Mouse (Mus musculus): ENCODE measurements around the gene Itga6. TPM values are rescaled to one million over a fixed set of nuclear protein-coding genes. Genes with fewer than 3 reads are reported as not detected.

Gene Itga6
- polyA plus RNA-seq, 1 experiment from 2014 or later: 48.5 TPM

GRCm38 (mm10) chr2:71735541-71736159, 9.8 kb upstream of the Itga6 start:
- Histone ChIP-seq H3K4me3 (no peak overlapping the region), H3K9me3 (replicated peaks) (0 out of 2 replicates have a peak, but pooled peaks cover 3% of the 10 kb centered on the region), H3K27me3 (no peaks in the 10 kb centered on the region), H3K36me3 (no peaks in the 10 kb centered on the region), H3K4me2 (no peak overlapping the region), H3K9ac (no peak overlapping the region), H3K27ac (no peak overlapping the region), H3K4me1 (replicated peaks) (peaks cover 17% of the 10 kb centered on the region)
- WGBS: 88% methylated on average over 17 of the region's 17 CpGs
- no peak for ATAC-seq (replicated peaks; ENCODE audit: insufficient number of reproducible peaks, insufficient read depth, low FRiP score, low read depth)

DNA sequence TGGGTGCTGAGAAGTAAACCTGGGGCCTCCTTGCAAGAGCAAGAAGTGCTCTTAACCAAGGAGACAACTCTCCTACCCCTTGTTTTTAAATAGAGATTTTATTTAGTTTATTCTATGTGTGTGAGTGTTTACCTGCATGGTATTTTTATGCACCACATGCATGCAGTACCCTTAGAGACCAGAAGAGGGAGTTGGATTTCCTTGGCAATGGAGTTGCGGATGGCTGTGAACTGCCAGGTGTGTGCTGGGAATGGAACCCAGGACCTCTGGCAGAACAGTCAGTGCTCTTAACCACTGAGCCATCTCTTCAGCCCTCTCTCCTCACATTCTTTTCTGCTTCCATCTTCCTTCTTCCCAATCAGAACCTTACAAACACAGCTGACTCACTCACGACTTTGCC, 9.2 kb upstream of the Itga6 start:
- H3K27me3 ChIP-seq: no peaks in the 10 kb centered on the region
- no peak overlapping the region for H3K27ac ChIP-seq
- H3K9me3 ChIP-seq (replicated peaks): 0 out of 2 replicates have a peak, but pooled peaks cover 3% of the 10 kb centered on the region
- 84% methylated on average over 2 of the region's 2 CpGs for WGBS
- peaks cover 17% of the 10 kb centered on the region for H3K4me1 ChIP-seq (replicated peaks)
- H3K4me2 ChIP-seq: no peak overlapping the region
- no peak overlapping the region for H3K9ac ChIP-seq
- no peaks in the 10 kb centered on the region for H3K36me3 ChIP-seq
- H3K4me3 ChIP-seq: no peak overlapping the region
- ATAC-seq (replicated peaks; ENCODE audit: insufficient number of reproducible peaks, insufficient read depth, low FRiP score, low read depth): no peak

DNA sequence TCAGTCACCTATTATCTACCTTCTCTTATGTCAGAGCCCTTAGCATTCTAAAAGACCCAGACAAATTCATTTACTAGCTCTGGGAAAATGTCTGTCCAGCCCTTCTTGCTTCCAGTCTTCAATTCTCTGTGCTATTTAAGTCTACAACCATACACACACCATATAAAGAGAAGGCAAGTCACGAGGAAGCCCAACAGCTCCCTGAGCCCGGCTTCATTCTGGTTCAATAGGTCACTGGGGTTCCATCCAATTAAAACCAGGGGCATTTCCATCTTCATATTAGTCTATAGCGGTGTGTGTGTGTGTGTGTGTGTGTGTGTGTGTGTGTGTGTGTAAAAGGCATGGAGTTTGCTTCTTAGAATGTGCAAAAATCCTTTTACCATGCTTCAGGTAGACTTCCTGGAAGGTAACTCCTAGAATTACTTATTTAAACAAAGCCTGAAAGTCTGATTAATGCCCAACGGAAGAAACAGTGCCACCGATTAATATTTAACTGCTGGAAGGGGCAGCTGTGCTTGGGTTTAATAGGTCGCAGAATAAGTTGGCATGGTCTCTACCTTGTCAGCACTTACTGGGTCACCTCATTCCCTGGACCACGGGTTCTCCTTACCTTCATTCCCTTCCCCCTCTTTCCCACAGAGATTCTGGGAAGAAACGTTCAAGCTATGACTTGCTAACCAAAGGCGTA, 6.1 kb upstream of the Itga6 start:
- no peak overlapping the region for H3K27ac ChIP-seq
- 63% methylated on average over 9 of the region's 9 CpGs for WGBS
- H3K27me3 ChIP-seq: no peaks in the 10 kb centered on the region
- H3K4me1 ChIP-seq (replicated peaks): peaks cover 28% of the 10 kb centered on the region
- H3K4me3 ChIP-seq: no peak overlapping the region
- no peak overlapping the region for H3K9ac ChIP-seq
- no peaks in the 10 kb centered on the region for H3K36me3 ChIP-seq
- H3K4me2 ChIP-seq: no peak overlapping the region
- no peak for ATAC-seq (replicated peaks; ENCODE audit: insufficient number of reproducible peaks, insufficient read depth, low FRiP score, low read depth)
- 0 out of 2 replicates have a peak, but pooled peaks cover 3% of the 10 kb centered on the region for H3K9me3 ChIP-seq (replicated peaks)

- Histone ChIP-seq H3K36me3 (no peaks in the 10 kb centered on the region), H3K4me1 (replicated peaks) (peaks cover 39% of the 10 kb centered on the region), H3K27me3 (no peaks in the 10 kb centered on the region), H3K27ac (no peak overlapping the region), H3K4me3 (no peak overlapping the region), H3K9ac (no peak overlapping the region), H3K4me2 (no peak overlapping the region), H3K9me3 (replicated peaks) (no peaks in the 10 kb centered on the region)
- no peak for ATAC-seq (replicated peaks; ENCODE audit: insufficient number of reproducible peaks, insufficient read depth, low FRiP score, low read depth)
- WGBS: 74% methylated on average over 4 of the region's 4 CpGs
Measured at GRCm38 (mm10) chr2:71742557-71742956, 2.9 kb upstream of the Itga6 start.

- Histone ChIP-seq H3K4me2 (no peak overlapping the region), H3K9ac (no peak overlapping the region), H3K27me3 (no peaks in the 10 kb centered on the region), H3K36me3 (no peaks in the 10 kb centered on the region), H3K27ac (no peak overlapping the region), H3K4me1 (replicated peaks) (peaks cover 39% of the 10 kb centered on the region), H3K9me3 (replicated peaks) (no peaks in the 10 kb centered on the region), H3K4me3 (no peak overlapping the region)
- ATAC-seq (replicated peaks; ENCODE audit: insufficient number of reproducible peaks, insufficient read depth, low FRiP score, low read depth): no peak
- 59% methylated on average over 7 of the region's 7 CpGs for WGBS
Measured at GRCm38 (mm10) chr2:71743377-71743776, 2.0 kb upstream of the Itga6 start.

GRCm38 (mm10) chr2:71744320-71744719, 1.1 kb upstream of the Itga6 start:
- Histone ChIP-seq H3K36me3 (no peaks in the 10 kb centered on the region), H3K4me1 (replicated peaks) (peaks cover 34% of the 10 kb centered on the region), H3K4me2 (no peak overlapping the region), H3K9me3 (replicated peaks) (no peaks in the 10 kb centered on the region), H3K4me3 (no peak overlapping the region), H3K27me3 (no peaks in the 10 kb centered on the region), H3K9ac (no peak overlapping the region), H3K27ac (peak overlapping the region; percentile 54)
- WGBS: 25% methylated on average over 9 of the region's 9 CpGs
- no peak for ATAC-seq (replicated peaks; ENCODE audit: insufficient number of reproducible peaks, insufficient read depth, low FRiP score, low read depth)

GRCm38 (mm10) chr2:71744861-71745507, 432 bp upstream of the Itga6 start:
- Histone ChIP-seq H3K27me3 (no peaks in the 10 kb centered on the region), H3K4me3 (no peak overlapping the region), H3K4me1 (replicated peaks) (peaks cover 30% of the 10 kb centered on the region), H3K27ac (peak overlapping the region; percentile 54), H3K9me3 (replicated peaks) (no peaks in the 10 kb centered on the region), H3K36me3 (no peaks in the 10 kb centered on the region), H3K4me2 (no peak overlapping the region), H3K9ac (no peak overlapping the region)
- 11% methylated on average over 11 of the region's 11 CpGs for WGBS
- peak; percentile 80 for ATAC-seq (replicated peaks; ENCODE audit: insufficient number of reproducible peaks, insufficient read depth, low FRiP score, low read depth)

- 84% methylated on average over 5 of the region's 5 CpGs for WGBS
- Histone ChIP-seq H3K9ac (no peak overlapping the region), H3K4me1 (replicated peaks) (peaks cover 37% of the 10 kb centered on the region), H3K4me3 (no peak overlapping the region), H3K27me3 (no peaks in the 10 kb centered on the region), H3K27ac (no peak overlapping the region), H3K9me3 (replicated peaks) (no peaks in the 10 kb centered on the region), H3K4me2 (no peak overlapping the region), H3K36me3 (no peaks in the 10 kb centered on the region)
- ATAC-seq (replicated peaks; ENCODE audit: insufficient number of reproducible peaks, insufficient read depth, low FRiP score, low read depth): no peak
Measured at GRCm38 (mm10) chr2:71748451-71748850, 3.0 kb downstream of the Itga6 start.

- WGBS: 68% methylated on average over 13 of the region's 13 CpGs
- no peak for ATAC-seq (replicated peaks; ENCODE audit: insufficient number of reproducible peaks, insufficient read depth, low FRiP score, low read depth)
- Histone ChIP-seq H3K36me3 (no peaks in the 10 kb centered on the region), H3K9me3 (replicated peaks) (no peaks in the 10 kb centered on the region), H3K4me1 (replicated peaks) (peaks cover 29% of the 10 kb centered on the region), H3K27me3 (no peaks in the 10 kb centered on the region), H3K4me3 (no peak overlapping the region), H3K27ac (no peak overlapping the region), H3K9ac (no peak overlapping the region), H3K4me2 (no peak overlapping the region)
Measured at GRCm38 (mm10) chr2:71749367-71750086, 4.1 kb downstream of the Itga6 start.

DNA sequence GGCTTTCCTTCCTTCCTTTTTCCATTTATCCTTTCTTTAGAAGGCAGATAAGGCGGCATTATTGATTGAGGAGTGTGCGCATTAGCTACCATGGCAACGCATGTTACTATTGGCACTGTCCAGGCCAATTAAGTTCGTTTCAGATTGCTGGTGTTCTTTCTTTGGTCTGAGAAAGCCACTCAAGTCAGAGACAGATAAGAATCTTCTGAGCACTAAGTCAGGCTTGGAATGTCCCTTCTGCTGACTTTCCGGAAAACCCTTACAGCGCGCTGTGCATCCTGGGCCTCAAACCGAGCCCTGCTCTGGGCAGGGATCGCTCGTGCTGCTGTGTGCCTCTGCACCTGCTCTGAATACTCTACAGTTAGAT, 4.7 kb downstream of the Itga6 start:
- 55% methylated on average over 10 of the region's 10 CpGs for WGBS
- Histone ChIP-seq H3K4me1 (replicated peaks) (peaks cover 23% of the 10 kb centered on the region), H3K27ac (no peak overlapping the region), H3K4me3 (no peak overlapping the region), H3K27me3 (no peaks in the 10 kb centered on the region), H3K4me2 (no peak overlapping the region), H3K36me3 (no peaks in the 10 kb centered on the region), H3K9ac (no peak overlapping the region), H3K9me3 (replicated peaks) (no peaks in the 10 kb centered on the region)
- no peak; the same call in 1 of the 2 replicates for ATAC-seq (replicated peaks; ENCODE audit: insufficient number of reproducible peaks, insufficient read depth, low FRiP score, low read depth)

DNA sequence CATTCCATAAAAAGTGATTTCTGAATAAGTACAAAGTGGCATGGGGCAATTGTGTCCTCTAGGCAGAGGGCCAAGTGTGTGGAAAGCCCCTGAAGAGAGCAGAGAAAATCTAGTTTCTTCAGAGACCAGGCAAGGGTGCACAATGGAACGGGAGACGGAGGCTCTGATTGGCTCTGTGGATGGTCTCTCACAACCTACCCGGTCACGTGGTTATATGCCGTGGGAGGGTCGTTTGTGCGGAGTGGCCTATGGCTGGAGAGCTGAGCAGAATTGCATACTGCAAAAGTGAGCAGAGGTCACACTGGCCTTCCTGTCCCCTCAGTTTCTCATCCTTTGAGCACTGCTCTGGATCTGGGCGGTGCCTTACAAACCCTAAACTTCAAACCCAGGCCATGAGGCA, 5.9 kb downstream of the Itga6 start:
- H3K4me3 ChIP-seq: no peak overlapping the region
- H3K4me1 ChIP-seq (replicated peaks): peaks cover 22% of the 10 kb centered on the region
- ATAC-seq (replicated peaks; ENCODE audit: insufficient number of reproducible peaks, insufficient read depth, low FRiP score, low read depth): peak; percentile 55; the same call in 1 of the 2 replicates
- peak overlapping the region; percentile 43 for H3K27ac ChIP-seq
- WGBS: 71% methylated on average over 8 of the region's 8 CpGs
- no peak overlapping the region for H3K9ac ChIP-seq
- H3K36me3 ChIP-seq: no peaks in the 10 kb centered on the region
- H3K4me2 ChIP-seq: no peak overlapping the region
- H3K27me3 ChIP-seq: no peaks in the 10 kb centered on the region
- H3K9me3 ChIP-seq (replicated peaks): no peaks in the 10 kb centered on the region

All from heart, embryonic 15.5 days (tissue).